Mouse (Mus musculus) gastrocnemius, adult 2 months (tissue): ENCODE data around the gene Meltf. TPM values are rescaled to one million over a fixed set of nuclear protein-coding genes. Genes with fewer than 3 reads are reported as not detected.

Source experiments
- DNase-seq: peaks from one replicate; pipeline ENCODE4 v3.0.0; 2022
- H3K27ac ChIP-seq: fragments of 200-600 bp; 2 replicates; pipeline ENCODE4 v1.8.1; 2022; ENCODE audit warnings: mild to moderate bottlenecking
- H3K4me3 ChIP-seq: fragments of 200-600 bp; 2 replicates; pipeline ENCODE4 v1.8.1; 2022; ENCODE audit warnings: mild to moderate bottlenecking, moderate library complexity
- CTCF ChIP-seq: fragments of 200-600 bp; IDR thresholded peaks from 2 replicates; pipeline ENCODE4 v1.8.1; 2022; ENCODE audit warnings: antibody characterized with exemption, mild to moderate bottlenecking, moderate library complexity
- intact Hi-C: fragments of 180-260 bp; cut with DNase I; formaldehyde crosslinking; loops from one replicate; pipeline ENCODE4 v1.15.1; 2025
- long read RNA-seq, 2 experiments: library from polyadenylated mRNA; stranded (forward); transcript quantifications; one replicate each; pipeline ENCODE4 v2.0.0; 2021
- total RNA-seq, 2 experiments: library from RNA; stranded (reverse); gene quantifications; 2 replicates each; pipeline ENCODE4 v1.2.3; 2021

Gene Meltf
- not detected for total RNA-seq
- long read RNA-seq, experiment 1 = 0 reads
- long read RNA-seq, experiment 2 = 0 reads

DNA sequence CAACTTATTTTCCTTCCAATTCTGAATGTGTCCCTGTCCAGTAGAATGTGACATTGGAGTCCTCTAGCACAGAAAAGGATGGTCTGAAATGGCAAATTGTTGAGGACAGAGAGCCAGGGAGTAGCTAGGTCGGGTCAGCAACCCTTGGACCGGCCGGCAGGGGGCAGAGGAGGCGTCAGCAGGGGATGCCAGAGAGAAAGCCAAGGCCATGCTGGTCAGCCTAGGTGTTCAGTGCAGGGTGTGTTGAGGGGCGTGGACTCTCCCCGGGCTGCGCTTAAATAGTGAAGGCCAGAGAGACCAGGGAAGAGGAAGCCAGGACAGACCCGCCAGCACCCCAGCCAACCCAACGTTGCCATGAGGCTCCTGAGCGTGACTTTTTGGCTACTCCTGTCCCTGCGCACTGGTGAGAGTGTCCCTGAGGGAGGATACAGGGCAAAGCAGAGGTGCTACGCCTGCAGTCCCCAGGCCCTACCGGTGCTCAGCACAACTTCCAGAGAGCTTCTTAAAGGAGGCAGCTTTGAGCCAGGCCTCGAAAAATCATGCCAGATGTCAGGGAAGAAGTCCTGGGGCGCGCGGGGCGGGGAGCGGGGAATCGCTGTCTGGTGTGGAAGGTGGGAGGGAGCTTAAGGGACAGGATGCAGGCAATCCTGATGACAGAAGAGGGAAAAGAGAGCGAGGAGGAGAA lies at the start of gene Meltf:
TSS of gene Meltf (plus strand) at position 238 of the 685 bp plus-strand sequence.
- peak; percentile 83 for DNase-seq
- no peak within 1 kb of the TSS for H3K4me3 ChIP-seq
- peak; percentile 88 for TF ChIP-seq CTCF
- H3K27ac ChIP-seq = no peak within 1 kb of the TSS
- intact Hi-C loops = loop anchor here (1.0 kb wide), 1 partner anchor 40 kb away; no protein-coding TSS in a partner anchor

- DNase-seq = peak; percentile 67
- Histone ChIP-seq H3K27ac (peak overlapping the region; percentile 73), H3K4me3 (no peak overlapping the region)
- intact Hi-C loops = no loop called here
- TF ChIP-seq CTCF = no peak
Measured at GRCm38 (mm10) chr16:31830726-31831125, 47.9 kb upstream of the Meltf start.

DNA sequence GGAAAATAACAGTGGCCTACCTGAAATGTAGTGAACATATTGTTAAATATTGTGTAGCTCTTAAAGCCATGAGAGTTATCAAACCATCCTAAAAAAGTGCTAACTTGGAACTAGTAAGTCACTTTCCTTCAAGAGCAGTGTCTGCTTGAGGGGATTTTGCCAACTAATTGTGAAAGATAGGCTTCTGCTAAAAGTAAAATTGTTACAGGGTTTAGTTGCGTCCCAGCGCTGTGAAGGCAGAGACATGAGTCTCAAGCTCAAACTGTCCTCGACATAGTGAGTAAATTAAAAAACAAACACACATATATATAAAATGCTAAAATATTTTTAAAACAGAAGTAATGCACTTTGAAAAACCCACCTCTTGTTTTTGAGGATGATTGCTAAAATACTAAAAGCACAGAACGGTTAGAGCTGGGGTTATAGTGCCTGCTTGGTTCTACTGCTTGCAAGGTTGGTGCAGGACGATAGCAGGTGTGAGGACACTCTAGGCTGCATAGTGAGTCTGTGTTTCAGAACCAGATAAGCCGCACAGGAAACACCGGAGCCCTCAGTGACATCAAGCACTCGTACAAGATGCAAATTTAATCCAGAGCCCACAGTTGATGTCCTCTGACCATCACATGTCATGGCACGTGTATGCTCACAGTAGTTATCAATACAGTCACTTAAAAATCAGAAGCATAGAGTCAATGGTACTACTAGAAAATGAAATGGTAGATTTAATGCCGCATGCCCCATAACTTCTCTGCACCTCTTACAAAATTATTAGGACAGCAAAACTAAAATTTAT lies 45.8 kb upstream of the Meltf start:
- Histone ChIP-seq H3K4me3 (no peak overlapping the region), H3K27ac (no peak overlapping the region)
- no peak for TF ChIP-seq CTCF
- DNase-seq = no peak
- intact Hi-C loops = no loop called here

DNA sequence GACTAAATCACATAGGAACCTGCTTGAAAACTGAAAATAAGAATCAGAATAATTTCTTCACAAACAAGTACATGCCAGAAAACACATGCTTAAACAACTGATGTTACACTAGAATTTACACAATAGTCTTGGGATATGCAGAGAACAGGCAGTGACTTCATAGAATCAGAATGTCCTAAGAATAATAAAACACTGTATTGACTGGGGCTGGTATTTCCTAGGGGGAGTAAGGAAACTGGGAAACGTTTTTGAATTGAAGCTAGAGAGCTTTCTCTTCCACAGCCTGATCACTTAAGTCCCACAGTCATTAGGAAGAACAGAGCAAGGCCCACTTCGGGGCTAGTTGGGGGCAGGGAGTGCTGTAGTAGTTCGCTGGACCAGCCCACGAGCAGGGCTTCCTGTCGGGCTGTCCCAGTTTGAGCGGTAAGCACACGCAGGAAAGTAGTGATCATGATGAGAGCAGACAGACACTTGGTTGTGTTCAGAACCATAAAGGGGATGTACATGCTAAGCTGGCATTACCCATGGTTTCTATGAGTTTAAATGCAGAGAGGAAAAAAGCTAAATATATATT lies 44.5 kb upstream of the Meltf start:
- 0 out of 2 replicates have a peak overlapping the region, but pooled peaks have one; percentile 3 for H3K4me3 ChIP-seq
- TF ChIP-seq CTCF = no peak
- intact Hi-C loops = no loop called here
- H3K27ac ChIP-seq = peak overlapping the region; percentile 63
- DNase-seq = no peak

DNA sequence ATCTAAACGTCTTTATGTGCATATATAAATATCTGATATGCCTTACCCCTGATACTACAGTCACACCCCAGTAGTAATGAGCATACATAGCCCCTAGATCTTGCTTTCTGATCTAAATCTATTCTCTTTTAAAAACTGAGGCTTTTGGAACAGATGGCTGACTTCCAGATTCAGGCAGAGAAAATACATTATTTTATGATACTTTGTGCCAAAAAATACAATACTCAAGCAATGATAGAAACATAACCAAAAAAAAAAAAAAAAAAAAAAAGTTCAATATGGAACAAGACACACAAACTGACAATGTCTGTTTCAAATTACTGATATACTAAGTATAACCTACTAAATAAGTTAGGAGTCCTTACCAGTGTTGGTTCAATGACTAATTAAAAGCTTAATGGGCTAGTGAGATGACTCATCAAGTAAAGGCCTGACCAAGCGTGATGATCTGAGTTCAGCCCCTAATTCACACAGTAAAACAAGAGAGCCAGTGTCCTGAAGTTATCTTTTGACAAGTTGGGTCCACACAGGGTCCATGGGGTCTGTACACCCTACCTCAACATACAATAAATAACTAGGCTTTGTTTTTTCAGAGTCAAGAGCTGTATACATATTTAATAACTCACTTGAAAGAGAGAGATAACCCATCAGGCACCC lies 43.8 kb upstream of the Meltf start:
- no peak for DNase-seq
- peak overlapping the region; percentile 63 for H3K27ac ChIP-seq
- no peak for TF ChIP-seq CTCF
- H3K4me3 ChIP-seq = no peak overlapping the region
- intact Hi-C loops = no loop called here

GRCm38 (mm10) chr16:31837362-31837761 lies 41.2 kb upstream of the Meltf start:
- no peak for DNase-seq
- Histone ChIP-seq H3K4me3 (no peak overlapping the region), H3K27ac (no peak overlapping the region)
- intact Hi-C loops = no loop called here
- TF ChIP-seq CTCF = no peak

- Histone ChIP-seq H3K27ac (no peak overlapping the region), H3K4me3 (no peak overlapping the region)
- intact Hi-C loops = no loop called here
- no peak for TF ChIP-seq CTCF
- DNase-seq = no peak
Measured at GRCm38 (mm10) chr16:31844246-31844645, 34.4 kb upstream of the Meltf start.

GRCm38 (mm10) chr16:31846763-31847162 lies 31.8 kb upstream of the Meltf start:
- no peak for DNase-seq
- H3K4me3 ChIP-seq = no peak overlapping the region
- no peak for TF ChIP-seq CTCF
- H3K27ac ChIP-seq = no peak overlapping the region
- intact Hi-C loops = no loop called here

- no peak overlapping the region for H3K4me3 ChIP-seq
- TF ChIP-seq CTCF = no peak
- no peak overlapping the region for H3K27ac ChIP-seq
- no peak for DNase-seq
- intact Hi-C loops = no loop called here
Measured at GRCm38 (mm10) chr16:31863920-31864319, 14.7 kb upstream of the Meltf start.

GRCm38 (mm10) chr16:31865242-31865641 lies 13.4 kb upstream of the Meltf start:
- H3K27ac ChIP-seq = no peak overlapping the region
- intact Hi-C loops = no loop called here
- no peak for DNase-seq
- H3K4me3 ChIP-seq = no peak overlapping the region
- TF ChIP-seq CTCF = no peak

DNA sequence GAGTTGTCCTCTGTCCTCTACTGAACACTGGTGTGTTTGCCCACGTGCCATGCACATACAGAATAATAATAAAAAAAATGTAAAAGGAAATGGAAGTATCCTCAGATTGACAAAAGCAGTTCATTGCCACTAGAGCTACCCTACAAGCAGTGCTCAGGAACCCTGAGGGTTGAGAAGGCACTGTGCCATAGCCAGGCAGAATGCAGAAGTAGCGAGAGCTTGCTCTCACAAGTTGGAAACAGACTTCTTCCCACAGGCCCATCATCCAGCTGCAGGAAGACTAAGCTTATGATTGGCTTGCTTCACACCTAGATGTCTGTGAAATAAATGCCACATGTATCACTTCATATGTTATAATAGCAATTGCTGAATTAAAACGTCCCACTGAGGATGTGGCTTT lies 11.7 kb upstream of the Meltf start:
- no peak overlapping the region for H3K4me3 ChIP-seq
- no peak for DNase-seq
- intact Hi-C loops = no loop called here
- no peak for TF ChIP-seq CTCF
- no peak overlapping the region for H3K27ac ChIP-seq

GRCm38 (mm10) chr16:31867736-31868135 lies 10.9 kb upstream of the Meltf start:
- no peak overlapping the region for H3K4me3 ChIP-seq
- no peak for TF ChIP-seq CTCF
- no peak for DNase-seq
- no peak overlapping the region for H3K27ac ChIP-seq
- intact Hi-C loops = no loop called here

DNA sequence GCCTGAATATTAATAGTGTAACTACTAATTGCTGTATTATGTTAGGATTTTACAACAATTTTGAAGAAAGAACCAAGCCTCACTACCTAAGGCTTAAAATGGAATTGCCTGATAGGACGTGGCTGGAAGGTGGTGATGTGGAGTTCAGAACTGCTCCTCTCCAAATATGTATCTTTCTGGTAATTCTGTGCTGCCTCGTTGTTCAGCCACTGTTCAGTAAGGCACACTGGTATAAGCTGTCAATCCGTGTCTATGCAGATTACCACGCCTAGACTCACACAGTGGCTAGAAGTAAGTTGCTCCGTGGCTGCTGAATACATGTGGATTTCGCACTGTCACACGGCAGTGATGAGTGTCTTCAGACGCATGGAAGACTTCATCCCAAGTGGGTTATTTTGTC lies 4.9 kb upstream of the Meltf start:
- intact Hi-C loops = no loop called here
- no peak for TF ChIP-seq CTCF
- Histone ChIP-seq H3K4me3 (no peak overlapping the region), H3K27ac (no peak overlapping the region)
- DNase-seq = no peak
